Mouse (Mus musculus) erythroblast, embryonic 14.5 days (primary cell): ENCODE data around the gene Gm10337.

Experiments used
- GATA1 ChIP-seq: IDR thresholded peaks from 2 replicates; pipeline ENCODE4 v1.6.1; 2012; ENCODE audit warnings: low read length, inconsistent platforms, mixed read lengths
- TAL1 ChIP-seq: IDR thresholded peaks from 3 replicates; pipeline ENCODE4 v1.6.1; 2012; ENCODE audit warnings: low read length, inconsistent platforms, mixed read lengths

GRCm38 (mm10) chr15:102470605-102471294 lies 32.8 kb upstream of the Gm10337 start:
- TF ChIP-seq TAL1 (no peak), GATA1 (no peak)
